Mouse (Mus musculus) left cerebral cortex, postnatal 14 days (tissue): ENCODE data around the gene 1700022I11Rik. TPM values are rescaled to one million over a fixed set of nuclear protein-coding genes. Genes with fewer than 3 reads are reported as not detected.
A peak's percentile ranks its signal among the peaks of the same experiment; 100 is the strongest.

Source experiments
- DNase-seq, 2 experiments: peaks; one replicate each; pipeline ENCODE4 v3.0.0; 2021 to 2022; ENCODE audit warnings: low spot score in 2 of 2, mixed read lengths in 1 of 2
- intact Hi-C: fragments of 180-260 bp; cut with DNase I; formaldehyde crosslinking; loops from one replicate; pipeline ENCODE4 v1.15.1; 2025
- long read RNA-seq, 2 experiments: library from polyadenylated mRNA; stranded (forward); transcript quantifications; one replicate each; pipeline ENCODE4 v2.0.0; 2021
- total RNA-seq, 2 experiments: library from RNA; stranded (reverse); gene quantifications; 2 replicates each; pipeline ENCODE4 v1.2.3; 2021

The 1700022I11Rik gene
- not detected for total RNA-seq
- long read RNA-seq, experiment 1: 0 reads
- long read RNA-seq, experiment 2: 0 reads

- no peak for DNase-seq
- intact Hi-C loops: no loop called here
These were observed at the start of gene 1700022I11Rik for GRCm38 (mm10) chr4:42969304-42969703. TSS of gene 1700022I11Rik (plus strand) at chr4:42969604.

DNA sequence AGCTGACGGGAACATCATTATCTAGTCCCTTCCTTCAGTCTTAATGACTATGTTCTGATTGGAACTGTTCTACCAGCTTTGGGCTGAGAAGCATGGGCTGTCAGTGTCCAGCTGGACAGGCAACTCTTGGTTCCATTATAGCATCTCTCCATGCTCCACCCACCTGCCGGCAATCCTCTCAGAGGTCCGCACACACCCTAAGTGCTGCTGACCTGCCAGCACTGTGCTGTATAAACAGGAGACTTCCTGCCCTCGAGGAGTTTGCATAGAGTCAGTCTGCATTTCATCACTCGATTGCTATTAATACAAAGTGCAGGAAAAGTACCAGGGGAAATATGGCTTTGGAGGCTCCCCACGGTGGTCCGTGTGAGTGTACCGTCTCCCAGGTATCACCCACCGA lies 48.7 kb upstream of the 1700022I11Rik start:
- intact Hi-C loops: no loop called here
- DNase-seq: peak in 1 of 2 experiments; percentile 4

GRCm38 (mm10) chr4:42921536-42921935 lies 47.9 kb upstream of the 1700022I11Rik start:
- intact Hi-C loops: no loop called here
- peak; percentile 63 to 83 for DNase-seq

- intact Hi-C loops: no loop called here
- DNase-seq: peak in 1 of 2 experiments; percentile 19
These were observed 47.3 kb upstream of the 1700022I11Rik start for GRCm38 (mm10) chr4:42922056-42922455.

DNA sequence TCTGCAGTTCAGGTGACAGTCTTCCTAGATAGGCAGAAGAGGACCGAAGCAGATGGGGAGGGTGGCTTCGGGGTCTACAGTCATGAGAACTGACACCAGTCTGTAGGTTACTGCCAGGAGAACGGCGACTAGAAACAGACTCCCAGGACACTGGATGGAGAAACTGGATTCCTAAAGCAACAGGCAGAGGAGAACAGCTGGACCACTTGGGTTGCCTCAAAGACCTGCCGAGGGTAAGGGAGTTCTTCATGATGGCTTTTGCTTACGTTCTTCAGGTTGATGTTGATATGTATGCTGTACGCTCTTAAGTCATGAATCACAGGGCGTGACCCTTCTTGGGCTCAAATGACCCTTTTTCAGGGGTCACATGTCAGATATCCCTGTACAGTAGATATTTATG lies 46.9 kb upstream of the 1700022I11Rik start:
- peak in 1 of 2 experiments; percentile 4 for DNase-seq
- intact Hi-C loops: no loop called here

DNA sequence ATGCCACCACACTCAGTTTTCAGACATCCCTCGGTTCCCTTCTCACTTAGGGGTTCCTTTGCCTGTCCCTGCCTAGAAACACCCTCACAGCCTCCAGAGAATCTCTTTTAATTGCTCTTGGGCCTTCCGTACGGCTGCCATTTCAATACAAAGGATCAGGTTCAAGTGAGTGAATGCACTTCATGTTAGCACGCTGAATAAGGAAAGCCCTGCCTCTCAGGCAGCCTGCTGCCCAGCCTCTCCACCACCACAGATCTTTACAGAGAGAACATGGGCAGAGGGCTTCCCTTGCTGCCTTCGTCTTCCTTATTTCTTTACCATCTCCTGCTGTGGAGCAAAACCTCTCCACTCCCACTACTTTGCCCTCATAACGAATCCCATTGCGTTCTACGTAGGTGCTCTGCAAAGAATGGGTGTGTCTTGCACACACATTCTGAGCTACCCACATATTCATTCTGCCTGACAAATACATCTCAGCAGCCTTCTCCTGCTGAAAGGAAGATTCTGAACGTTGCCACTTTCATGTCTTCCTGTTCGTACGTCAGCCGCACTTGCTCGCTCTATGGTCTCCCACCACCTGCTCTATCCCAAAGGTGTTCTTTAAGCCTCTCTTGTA lies 45.2 kb upstream of the 1700022I11Rik start:
- intact Hi-C loops: no loop called here
- peak in 1 of 2 experiments; percentile 29 for DNase-seq

DNA sequence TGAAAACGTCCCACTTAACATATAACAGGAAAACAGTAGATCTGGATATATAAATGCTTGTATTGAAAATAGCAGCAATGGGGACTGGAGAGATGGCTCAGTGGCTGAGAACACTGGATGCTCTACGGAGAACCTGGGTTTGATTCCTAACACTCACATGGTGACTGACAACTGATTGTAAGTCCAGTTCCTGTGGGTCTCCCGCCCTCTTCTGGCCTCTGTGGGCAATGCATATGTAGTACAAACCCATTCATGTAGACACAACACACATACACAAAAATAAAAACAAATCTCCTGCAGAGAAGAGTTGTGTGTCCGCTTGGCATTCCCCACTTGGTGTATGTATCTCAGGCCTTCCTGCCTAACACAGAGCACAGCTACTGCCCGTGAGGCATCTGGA lies 41.2 kb upstream of the 1700022I11Rik start:
- no peak for DNase-seq
- intact Hi-C loops: no loop called here

DNA sequence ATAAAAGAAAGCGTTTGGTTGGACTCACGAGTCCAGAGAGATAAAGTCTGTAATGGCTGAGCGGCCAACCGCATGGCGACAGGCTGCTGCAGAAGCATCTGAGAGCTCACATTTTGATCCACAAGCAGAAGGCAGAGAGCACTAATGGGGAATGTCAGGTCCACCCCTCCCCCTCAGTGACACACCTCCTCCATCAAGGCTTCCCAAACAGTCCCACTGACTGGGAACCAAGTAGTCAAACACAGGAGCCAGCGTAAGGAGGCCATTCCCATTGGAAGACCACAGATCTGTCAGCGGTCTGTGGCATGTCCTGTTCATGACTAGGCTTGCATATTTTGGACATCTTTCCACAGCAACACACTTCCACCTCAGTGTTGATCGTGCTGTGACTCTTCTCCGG lies 40.5 kb upstream of the 1700022I11Rik start:
- intact Hi-C loops: no loop called here
- DNase-seq: peak in 1 of 2 experiments; percentile 3

GRCm38 (mm10) chr4:42932229-42932969 lies 37.0 kb upstream of the 1700022I11Rik start:
- intact Hi-C loops: no loop called here
- DNase-seq: no peak

GRCm38 (mm10) chr4:42933630-42934029 lies 35.8 kb upstream of the 1700022I11Rik start:
- intact Hi-C loops: no loop called here
- DNase-seq: peak in 1 of 2 experiments; percentile 54

- intact Hi-C loops: no loop called here
- DNase-seq: no peak
These were observed 28.0 kb upstream of the 1700022I11Rik start for GRCm38 (mm10) chr4:42941396-42941795.

- DNase-seq: no peak
- intact Hi-C loops: no loop called here
These were observed 26.1 kb upstream of the 1700022I11Rik start for GRCm38 (mm10) chr4:42943341-42943740.

DNA sequence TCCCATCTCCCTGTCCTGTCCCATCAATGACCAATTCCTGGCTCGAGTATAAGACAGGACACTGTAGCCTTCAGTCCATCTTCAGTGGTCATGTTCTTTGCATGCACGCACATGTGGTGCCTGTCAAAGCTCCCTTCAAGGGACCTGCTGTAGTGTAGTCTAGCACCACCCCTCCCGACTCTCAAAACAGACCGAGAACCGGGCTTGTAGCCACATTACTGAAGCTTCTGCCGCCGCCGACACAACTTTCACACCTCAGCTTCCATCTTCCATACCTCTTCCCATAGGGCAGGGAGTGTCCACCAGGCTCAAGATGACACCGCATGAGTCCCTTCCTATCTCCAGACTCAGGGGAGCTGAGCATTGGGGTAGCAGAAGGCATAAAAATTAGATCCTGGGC lies 25.2 kb upstream of the 1700022I11Rik start:
- no peak for DNase-seq
- intact Hi-C loops: no loop called here

DNA sequence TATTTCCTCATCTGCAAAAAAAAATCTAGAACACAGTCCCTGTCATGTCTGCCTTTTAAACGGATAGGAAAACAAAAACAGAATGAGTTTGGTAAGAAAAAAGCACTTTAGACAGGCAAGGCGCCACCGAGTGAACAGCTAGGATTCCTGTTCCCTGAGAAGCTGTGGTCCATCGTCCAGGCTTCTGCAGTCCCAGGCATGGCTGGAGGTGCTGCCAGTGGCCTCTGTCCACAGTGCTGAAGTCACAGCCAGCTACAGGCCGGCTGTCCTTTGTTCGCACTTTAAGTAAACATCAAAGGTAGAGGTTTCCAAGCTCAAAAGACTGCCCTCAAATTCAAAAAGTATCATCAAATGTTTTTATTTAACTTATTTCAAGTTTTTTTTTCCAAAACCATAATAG lies 24.4 kb upstream of the 1700022I11Rik start:
- intact Hi-C loops: loop anchor here (5.0 kb wide), 1 partner anchor 68 kb away; no protein-coding TSS in a partner anchor
- no peak for DNase-seq

DNA sequence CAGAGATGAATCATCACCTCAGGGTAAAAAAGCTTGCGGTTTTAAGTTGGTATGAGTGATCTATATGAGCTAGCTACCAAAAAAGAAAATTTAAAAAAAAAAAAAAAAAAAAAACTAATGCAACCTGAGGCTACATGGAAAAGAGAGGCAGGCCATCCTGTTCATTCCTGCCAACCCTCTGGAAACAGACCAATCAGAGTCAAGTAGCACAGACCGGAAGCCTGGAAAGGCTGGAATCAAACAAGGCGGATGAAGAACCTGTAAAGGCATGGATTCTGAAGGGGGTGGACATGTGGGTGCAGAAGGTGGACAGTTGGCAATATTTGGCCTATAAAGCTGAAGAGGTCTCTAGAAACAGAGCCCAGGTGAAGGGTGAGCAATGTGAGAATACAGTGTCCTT lies 24.0 kb upstream of the 1700022I11Rik start:
- intact Hi-C loops: loop anchor here (5.0 kb wide), 1 partner anchor 68 kb away; no protein-coding TSS in a partner anchor
- DNase-seq: no peak

DNA sequence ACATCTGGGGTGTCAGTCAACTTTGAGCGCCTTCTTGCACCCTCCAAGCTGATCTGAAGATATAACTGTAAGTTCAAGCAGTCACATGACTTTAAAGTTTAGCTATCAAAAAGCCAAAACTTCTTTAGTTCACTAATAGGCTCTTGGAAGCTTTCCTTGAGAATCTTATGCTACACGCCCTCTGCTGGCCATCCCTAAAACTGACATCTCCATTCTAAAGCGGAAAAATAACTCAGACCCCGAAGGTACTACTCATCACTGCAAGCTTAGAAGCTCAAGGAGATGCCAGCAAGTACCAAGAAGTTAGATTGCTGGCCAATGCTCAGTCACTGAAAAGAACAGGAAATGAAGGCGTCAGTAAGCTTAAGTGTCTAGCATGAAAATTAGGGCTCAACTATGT lies 23.5 kb upstream of the 1700022I11Rik start:
- peak; percentile 85 to 91 for DNase-seq
- intact Hi-C loops: loop anchor here (2.0 to 5.0 kb wide), 2 partner anchors 29 to 69 kb away; partner anchors contain the start of gene Phf24

DNA sequence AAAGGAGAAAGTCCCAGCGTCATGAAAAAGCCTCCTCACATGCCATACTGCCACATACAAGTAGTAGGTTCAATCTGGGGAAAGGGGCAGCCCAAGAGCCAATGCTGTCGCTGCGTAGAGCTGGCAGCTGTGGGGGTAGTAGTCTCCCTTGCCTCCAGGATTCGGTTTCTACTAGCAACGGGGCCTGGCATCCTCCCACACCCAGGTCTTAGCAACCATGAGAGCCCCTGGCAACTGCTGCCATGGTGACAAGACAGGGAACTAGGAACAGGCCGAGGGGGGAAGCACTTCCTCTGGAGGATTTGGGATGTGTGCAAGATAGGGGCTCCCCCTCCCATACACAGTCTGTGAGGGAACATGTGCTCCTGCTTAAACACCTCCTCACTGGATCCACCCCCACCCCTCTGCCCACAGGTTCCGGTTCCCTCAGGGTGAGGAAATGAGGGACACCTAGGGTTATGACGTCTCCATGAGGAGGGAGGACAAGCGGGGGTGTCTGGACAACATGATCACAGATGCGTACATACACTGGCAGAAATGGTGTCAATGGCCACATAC lies 22.6 kb upstream of the 1700022I11Rik start:
- peak; percentile 92 to 98 for DNase-seq
- intact Hi-C loops: loop anchor here (2.0 to 5.0 kb wide), 2 partner anchors 30 to 70 kb away; partner anchors contain the start of gene Phf24

- intact Hi-C loops: loop anchor here (5.0 kb wide), 1 partner anchor 71 kb away; no protein-coding TSS in a partner anchor
- peak in 1 of 2 experiments; percentile 75 for DNase-seq
These were observed 20.9 kb upstream of the 1700022I11Rik start for GRCm38 (mm10) chr4:42948527-42948926.

DNA sequence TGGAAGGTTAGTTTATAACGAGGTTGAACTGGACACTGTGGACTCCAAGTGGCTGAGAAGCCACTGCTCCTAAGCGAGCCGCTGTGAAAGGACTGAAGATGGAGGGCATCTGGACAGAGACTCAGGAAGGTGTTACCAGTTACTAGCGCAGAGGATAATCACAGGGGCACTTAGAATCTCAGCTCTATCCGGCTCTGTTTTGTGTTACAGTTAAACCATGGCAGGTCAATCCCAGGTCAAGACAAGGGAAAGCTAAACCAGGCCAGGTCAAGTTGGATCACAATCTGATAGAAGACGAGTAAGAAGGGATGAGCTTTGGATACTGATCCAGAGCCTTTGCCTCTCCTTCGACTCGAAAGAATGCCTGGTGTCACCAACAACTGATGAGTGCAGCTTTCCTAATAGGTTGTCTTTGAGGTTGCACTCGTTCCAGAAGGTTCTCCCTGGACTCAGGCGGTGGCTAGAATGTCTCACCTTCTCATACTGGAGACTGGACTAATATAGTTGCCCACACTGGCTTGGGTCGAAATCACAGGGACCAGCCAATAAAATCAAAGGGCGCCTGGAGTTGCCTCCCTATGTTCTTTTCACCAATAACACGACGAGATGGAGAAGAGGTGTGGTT lies 20.2 kb upstream of the 1700022I11Rik start:
- intact Hi-C loops: loop anchor here (5.0 kb wide), 1 partner anchor 72 kb away; no protein-coding TSS in a partner anchor
- no peak for DNase-seq

GRCm38 (mm10) chr4:42949676-42950051 lies 19.7 kb upstream of the 1700022I11Rik start, which contains the start of gene Dnajb5:
TSS of gene Dnajb5 (plus strand) at chr4:42949814.
- DNase-seq: peak; percentile 99
- intact Hi-C loops: loop anchor here (5.0 kb wide), 1 partner anchor 72 kb away; no protein-coding TSS in a partner anchor
